Mouse (Mus musculus): ENCODE data around the gene Wrb.
"Not testable (repeated sequence)": the region's sequence is repeated elsewhere in the genome, so short reads cannot be mapped to it uniquely, and the experiment has no call there.

Gene Wrb

DNA sequence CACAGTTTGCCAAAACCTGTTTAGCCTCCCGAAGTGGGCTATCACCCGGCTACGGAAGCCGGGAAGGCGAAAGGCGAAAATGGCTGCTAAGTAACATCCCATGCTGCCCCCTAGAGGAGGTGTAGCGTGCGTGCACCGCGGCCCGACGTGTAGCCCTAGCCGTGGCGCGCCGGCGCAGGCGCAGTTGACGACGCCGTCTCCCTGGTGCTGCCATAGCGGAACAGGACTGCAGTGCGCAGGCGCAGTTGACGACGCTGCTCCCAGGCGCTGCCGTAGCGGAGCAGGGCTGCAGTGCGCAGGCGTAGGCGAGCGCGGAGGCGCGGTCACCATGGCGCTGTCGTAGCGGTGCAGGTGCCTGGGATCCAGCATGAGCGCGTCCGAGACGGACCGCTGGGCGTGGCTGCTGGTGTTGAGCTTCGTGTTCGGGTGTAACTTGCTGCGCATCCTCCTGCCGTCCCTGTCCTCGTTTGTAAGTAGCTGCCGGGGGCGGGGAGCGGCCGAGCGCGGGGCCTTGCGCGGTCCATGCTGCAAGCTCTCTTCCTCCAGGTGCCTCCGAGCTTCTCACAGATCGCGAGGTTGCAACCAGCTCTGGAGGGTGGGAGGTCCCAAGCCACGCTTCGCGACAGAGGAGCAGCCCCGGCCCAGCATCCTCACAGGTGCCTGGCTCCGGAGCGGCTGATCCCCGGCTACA is at the start of gene Wrb:
Gene Wrb (plus strand): TSS at position 298 of the 691 bp plus-strand sequence.
- DNase-seq (ENCODE audit: extremely low read depth, insufficient read length, low spot score) = peak; percentile 100

DNA sequence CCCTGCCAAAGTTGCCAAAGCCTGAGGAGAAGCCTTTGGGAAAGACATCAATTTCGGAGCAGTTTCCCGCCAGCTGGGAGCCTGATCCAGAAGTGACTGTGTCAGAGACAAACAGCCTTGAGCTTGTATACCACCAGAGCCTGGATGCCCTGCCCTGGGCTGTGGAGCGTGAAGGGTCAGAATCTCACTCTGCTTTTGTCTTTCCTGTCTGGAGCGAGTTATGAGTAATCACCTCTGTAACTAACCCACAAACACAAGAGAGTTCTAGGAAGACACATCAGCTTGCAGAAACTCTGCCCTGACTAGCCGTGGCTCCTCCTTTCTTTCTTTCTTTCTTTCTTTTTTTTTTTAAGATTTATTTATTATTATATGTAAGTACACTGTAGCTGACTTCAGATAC is 49.2 kb upstream of the Wrb start:
- peak; percentile 44 for DNase-seq (ENCODE audit: extremely low read depth, insufficient read length, low spot score)

DNA sequence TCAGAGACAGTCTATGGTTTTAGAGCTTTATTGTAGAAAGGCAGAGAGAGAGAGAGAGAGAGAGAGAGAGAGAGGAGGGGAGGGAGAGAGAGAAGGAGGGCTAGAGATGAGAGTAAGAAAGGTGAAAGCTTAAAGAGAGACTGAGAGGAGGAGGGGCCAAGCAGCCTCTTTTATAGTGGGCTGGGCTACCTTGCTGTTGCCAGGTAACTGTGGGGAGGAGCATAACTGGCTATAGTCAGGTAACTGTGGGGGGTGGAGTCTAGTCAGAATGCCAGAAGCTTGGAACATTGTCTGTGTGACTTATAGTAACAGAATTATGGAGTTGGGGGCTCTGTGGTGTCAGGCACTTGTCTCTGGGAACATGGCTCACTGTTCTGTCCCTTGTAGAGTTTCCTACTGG is 47.4 kb upstream of the Wrb start:
- DNase-seq (ENCODE audit: extremely low read depth, insufficient read length, low spot score) = not testable (repeated sequence)

DNA sequence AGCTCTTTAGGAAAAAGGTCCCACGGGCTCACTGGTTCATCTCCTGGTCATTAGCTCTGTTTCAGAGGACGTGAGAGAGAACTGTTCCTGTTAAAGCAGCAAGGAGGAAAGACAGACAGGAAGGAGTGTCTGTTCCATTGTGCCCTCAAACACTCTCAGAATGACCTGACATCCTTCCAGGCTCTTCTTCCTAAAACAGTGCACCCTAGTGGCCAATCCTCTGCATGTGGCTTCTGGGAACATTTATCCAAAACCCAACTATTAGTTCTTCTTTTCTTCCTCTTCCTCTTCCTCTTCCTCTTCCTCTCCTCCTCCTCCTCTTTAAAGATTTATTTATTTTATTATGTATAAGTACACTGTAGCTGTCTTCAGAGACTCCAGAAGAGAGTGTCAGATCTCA is 42.2 kb upstream of the Wrb start:
- DNase-seq (ENCODE audit: extremely low read depth, insufficient read length, low spot score) = no peak

DNA sequence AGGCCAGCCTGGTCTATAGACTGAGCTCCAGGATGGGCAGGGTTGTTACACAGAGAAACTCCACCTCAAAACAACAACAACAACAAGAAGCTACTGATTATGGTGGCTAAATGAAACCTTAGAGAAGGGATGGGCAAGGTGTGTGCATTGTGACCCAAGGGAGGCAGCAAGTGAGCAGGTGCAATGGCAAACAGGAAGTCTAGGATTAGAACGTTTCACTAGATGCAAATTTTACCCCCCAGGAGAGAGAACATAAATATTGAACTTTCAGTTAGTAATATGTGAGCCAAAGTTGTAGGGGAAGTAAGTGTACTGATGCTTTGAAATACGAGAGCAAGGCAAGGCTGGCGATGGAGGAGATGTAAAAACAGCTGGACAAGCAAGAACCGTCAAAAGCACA is 35.5 kb upstream of the Wrb start:
- no peak for DNase-seq (ENCODE audit: extremely low read depth, insufficient read length, low spot score)

DNA sequence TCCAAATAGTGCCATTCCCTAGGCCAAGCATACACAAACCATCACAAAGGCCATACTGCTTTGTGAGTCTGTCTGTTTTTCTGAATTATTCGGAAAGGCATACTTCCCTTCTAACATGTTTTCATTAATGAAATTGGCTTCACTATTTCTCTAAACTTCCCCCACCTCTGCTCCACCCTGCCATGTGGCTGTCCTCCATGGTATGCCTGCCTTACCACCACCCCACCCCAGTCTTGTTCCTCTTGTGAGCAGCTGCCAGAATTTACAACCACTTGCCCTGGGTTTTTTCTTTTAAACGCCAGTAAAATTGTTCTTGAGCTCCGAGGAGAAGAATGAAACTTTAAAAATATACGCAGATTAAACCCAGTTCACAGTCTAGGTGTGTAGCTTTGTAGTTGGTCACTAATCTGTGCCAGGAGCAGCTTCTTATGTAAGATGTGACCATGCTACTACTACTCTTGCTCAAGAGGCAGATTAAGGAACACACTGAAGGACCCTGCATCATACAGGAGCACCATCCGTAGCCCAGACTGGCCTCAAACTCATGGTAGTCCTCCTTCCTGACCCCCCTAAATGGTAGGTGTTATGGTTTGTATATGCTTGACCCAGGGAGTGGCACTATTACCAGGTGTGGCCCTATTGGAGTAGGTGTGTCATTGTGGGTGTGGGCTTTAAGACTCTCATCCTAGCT is 34.4 kb upstream of the Wrb start:
- no peak for DNase-seq (ENCODE audit: extremely low read depth, insufficient read length, low spot score)

DNA sequence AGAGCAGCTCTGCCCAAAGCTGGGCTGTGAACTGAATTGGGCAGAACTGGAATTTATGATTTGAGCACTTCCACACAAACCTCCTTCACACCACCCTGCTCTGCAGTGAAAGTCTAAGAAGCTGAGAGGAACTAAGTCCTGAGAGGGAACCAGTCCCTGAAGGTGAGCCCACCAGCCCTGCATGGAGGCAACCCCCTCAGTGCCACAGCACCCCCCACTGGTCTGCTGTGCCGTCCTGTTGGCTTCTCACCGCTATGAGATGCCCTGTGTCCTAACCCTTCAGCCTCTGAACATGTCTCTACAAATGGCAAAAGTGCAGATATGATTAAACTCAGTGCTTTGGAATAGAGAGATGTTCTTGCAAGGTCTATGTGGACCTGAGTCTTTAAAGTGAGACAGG is 32.4 kb upstream of the Wrb start:
- DNase-seq (ENCODE audit: extremely low read depth, insufficient read length, low spot score) = no peak

DNA sequence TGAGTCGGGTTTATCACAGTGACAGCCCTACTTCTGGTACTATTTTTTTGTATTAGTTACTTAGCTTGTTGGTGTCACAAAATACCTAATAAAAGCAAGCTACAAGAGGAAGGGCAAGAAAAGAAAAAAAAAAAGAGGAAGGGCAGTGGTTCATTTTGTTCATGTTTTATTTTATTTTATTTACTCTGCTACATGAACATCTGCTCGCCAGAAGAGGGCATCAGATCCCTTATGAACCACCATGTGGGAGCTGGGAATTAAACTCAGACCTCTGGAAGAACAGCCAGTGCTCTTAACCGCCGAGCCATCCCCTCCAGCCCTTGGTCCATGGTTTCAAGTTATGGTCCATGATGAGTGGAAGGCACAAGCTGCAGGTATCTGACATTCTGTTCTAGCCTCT is 30.5 kb upstream of the Wrb start:
- DNase-seq (ENCODE audit: extremely low read depth, insufficient read length, low spot score) = no peak

DNA sequence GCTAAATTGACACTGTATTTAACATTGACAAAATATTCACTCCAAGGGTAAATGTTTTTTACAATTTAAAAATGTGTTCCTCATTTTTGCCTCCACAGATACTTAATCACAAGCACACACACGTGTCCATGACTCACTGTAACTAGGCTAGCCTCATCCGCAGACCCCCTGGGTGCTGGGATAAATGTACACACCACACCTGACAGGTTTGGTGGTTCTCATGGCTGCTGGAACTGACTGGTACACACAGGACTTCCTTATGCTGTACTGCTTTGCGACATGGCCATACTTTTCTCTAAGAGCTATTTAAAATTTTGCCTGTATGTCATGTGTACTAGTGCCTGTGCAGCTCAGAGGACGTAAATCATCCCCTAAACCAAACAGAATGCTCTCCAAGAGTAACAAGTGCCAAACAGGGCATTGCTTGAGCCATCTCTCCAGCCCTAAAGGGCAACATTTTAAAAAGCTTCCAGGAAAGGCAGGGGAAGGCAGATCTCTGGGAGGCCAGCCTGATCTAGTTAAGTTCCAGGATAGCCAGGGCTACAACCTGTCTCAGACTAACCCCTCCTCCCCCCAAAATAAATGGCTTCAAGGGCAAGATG is 25.1 kb upstream of the Wrb start:
- DNase-seq (ENCODE audit: extremely low read depth, insufficient read length, low spot score) = no peak

DNA sequence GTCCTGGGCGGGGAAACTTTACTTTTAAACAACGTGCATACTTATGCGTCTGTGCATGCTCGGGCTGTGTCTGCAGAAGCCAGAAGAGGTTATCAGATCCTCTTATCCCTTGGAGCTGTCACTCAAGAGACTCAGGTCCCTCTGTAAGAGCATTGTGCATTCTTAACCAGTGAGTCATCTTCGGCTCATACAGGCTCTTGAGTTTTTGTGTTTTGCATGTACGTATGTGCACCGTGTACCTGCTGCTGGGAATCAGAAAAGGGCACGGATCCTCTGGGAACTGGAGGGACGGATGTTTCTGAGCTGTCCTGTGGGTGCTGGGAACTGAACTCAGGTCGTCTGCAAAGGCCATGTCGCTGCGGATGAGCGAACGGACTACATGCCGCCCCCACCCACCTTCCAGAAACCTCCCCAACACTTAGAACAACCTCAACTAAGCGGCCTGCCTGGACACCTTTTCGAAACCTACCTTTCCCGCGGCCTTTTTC is 18.5 kb upstream of the Wrb start:
- DNase-seq (ENCODE audit: extremely low read depth, insufficient read length, low spot score) = peak; percentile 78

DNA sequence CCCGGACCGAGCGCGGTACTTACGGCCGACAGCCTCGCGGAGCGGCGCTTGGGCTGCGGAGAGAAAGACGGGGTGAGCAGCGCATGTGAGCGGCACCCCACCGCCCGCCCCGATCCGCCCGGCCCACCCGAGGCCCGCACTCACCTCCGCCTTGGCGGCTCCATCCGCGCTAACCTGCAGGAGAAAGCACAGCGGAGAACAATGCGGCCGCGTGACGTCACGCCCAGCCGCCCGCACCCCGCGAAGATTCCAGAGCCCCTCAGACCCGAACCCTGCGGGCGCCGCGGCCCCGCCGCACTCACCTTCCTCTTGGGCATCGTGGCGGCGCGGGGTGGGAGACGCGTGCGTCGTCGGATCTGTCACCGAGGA is 17.9 kb upstream of the Wrb start:
- peak; percentile 76 for DNase-seq (ENCODE audit: extremely low read depth, insufficient read length, low spot score)

DNA sequence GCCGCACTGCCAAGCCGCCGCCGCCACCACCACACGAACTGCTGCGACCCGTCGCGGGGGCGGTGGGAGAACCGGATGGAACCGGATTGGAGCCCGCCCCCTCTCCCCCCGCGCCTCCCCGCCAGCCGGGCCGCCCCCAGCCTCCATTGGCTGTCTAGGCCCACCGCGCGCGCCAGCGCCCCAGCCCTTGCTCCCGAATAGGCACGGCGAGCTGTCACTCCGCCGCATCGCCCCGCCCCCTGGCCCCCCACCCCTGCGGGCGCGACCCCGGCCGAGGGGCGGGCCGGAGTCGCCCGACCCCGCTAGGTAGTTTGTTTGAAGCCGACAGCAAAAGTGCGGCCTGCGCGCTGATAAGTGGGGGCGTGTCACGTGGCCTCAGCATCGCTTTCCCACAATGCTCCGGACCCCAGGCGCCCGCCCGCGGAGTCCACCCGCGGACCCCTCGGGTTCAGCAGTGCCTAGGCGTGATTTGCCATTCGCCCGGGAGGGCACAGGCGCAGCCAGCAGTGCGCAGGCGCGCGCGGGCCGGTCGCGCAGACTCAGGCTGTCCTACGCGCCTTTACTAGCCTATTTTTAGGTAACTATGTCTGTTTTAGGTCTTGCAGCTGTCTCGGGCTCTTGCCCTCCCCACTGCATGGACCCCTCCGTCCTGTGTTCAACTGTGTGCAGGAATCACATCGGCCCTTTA is 17.4 kb upstream of the Wrb start, which contains the start of gene Hmgn1:
Gene Hmgn1 (minus strand): TSS at position 73 of the 688 bp plus-strand sequence.
- DNase-seq (ENCODE audit: extremely low read depth, insufficient read length, low spot score) = peak; percentile 95

DNA sequence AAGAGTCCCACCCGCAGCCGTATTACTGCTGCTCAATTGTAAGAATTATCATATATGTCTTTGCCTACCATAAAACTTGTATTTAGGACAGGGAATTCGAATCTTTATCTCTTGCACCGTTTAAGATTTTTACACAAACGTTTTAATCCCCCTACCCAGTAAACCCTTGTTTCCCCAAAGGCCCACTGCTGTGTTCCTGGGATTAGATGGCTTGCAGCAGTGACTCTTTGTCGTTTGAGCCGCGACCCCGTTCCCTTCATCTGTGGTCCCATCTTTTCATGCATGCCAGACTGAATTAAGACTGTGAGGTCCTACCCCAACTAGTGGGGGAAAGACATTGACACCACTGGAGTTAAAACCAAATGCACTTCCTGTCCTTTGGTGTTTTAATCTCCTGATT is 16.7 kb upstream of the Wrb start:
- DNase-seq (ENCODE audit: extremely low read depth, insufficient read length, low spot score) = no peak

DNA sequence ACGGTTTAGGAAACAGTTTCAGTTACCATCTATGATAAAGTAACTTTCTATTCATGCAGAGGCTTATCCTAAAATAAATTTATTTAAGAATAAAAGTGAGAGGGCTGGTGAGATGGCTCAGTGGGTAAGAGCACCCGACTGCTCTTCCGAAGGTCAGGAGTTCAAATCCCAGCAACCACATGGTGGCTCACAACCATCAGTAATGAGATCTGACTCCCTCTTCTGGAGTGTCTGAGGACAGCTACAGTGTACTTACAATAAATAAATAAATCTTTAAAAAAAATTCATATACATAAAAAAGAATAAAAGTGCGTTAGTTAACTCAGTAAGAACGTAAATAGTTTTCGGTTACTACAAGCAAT is 478 bp upstream of the Wrb start:
- DNase-seq (ENCODE audit: extremely low read depth, insufficient read length, low spot score) = not testable (repeated sequence)

DNA sequence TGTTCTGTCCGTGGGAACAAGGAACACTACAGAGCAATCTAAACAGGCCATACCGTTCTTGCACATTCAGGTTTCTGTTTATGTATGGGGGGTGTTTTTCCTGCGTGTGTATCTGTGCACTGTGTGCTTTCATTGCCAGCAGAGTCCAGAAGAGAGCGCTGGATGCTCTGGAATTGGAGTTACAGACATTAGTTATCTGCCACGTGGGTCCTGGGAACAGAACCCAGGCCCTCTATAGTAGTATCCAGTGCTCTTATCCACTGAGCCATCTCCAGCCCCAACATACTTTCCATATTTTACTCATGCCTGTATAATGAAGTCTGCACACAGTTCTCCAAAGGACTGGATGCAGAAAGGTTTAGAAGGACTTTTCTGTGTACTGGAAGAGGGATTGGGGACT is 607 bp downstream of the Wrb start:
- no peak for DNase-seq (ENCODE audit: extremely low read depth, insufficient read length, low spot score)

DNA sequence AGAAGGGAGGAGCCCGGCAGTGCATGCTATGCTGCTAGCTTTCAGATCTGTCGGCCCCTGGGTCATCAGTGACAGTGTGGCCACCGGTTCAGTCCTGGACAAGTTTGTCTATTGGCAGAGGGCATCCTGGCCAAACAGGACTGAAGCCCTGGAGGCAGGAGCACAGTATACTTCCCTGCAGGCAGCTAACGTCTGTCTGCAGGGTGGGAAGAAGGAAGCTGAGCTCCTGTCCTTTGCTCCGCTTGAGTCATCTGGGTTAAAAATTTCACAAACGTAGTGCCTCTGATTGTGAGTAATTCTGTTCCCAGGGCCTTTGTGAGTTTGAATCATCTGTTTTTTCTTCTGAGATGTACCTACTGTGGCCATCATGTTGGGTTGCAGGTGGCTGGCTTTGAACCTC is 3.6 kb downstream of the Wrb start:
- DNase-seq (ENCODE audit: extremely low read depth, insufficient read length, low spot score) = peak; percentile 34

DNA sequence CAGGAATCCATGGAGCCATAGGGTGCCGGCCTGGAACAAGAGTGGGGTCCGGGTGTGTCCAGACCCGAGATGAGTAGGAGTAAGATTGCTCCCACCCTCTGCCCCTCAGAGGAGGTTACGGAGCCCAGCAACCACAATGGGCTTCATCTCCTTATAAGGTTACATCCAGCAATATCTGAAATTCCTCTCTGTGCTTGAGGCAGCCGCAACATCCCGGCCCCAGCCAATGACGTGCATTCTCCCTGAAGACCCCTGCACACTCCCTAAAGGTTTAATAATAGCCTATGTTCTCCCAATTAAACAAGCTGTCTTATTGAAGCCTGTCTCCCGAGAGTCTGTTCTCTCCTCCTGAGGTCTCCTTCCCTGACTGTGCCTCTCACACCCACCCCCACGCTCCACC is 4.1 kb downstream of the Wrb start:
- DNase-seq (ENCODE audit: extremely low read depth, insufficient read length, low spot score) = no peak

DNA sequence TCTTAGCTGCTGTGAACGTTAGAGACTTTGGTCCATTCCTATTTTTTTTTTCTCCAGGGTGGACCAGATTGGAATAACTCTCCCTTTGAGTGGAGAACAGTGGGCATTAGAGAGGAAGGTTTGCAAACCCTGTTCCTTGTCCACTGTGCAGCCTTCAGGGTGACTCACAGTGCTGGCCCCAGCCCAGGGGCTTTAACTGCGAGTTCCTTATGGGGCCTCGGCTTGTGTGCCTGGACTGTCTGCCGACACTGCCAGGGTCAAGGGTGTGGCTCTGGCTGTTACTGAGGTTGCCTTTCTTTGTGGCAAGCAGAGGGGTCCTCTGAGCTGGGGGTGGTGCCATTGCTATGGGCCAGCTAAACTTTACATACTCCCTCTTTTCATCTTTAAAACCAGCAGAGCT is 5.8 kb downstream of the Wrb start:
- peak; percentile 55 for DNase-seq (ENCODE audit: extremely low read depth, insufficient read length, low spot score)

DNA sequence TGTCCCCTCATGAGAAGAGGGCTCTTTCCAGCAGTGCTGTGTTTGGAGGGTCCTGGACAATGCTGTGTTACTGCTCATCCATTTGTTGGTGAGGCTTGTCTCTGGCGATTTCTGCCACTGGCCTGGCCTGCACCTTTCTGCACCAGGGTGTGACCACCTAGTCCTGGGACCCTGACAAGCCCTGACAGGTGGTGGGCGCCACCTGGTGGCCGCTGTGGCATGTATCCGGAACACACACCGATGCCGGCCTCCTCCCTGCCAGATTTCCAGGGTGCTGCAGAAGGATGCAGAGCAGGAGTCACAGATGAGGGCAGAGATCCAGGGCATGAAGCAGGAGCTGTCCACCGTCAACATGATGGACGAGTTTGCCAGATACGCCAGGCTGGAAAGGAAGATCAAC is 6.3 kb downstream of the Wrb start:
- DNase-seq (ENCODE audit: extremely low read depth, insufficient read length, low spot score) = peak; percentile 72

DNA sequence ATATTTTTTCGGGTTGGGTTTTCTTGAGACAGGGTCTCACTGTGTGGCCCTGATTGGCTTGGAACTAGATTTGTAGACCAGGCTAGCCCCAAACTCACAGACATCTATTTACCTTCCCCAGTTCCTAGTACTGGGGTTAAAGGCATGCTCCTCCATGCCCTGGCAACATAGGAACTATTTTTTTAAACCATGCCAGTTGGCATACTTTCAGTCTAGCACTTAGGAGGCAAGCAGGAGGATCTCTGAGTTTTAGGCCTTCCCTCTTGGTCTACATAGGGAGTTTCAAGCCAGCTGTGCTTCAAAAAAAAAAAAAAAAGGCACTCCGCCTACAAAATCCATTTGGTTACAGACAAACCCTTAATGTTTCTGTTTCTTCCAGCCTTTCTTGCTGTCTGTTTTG is 9.3 kb downstream of the Wrb start:
- DNase-seq (ENCODE audit: extremely low read depth, insufficient read length, low spot score) = no peak

DNA sequence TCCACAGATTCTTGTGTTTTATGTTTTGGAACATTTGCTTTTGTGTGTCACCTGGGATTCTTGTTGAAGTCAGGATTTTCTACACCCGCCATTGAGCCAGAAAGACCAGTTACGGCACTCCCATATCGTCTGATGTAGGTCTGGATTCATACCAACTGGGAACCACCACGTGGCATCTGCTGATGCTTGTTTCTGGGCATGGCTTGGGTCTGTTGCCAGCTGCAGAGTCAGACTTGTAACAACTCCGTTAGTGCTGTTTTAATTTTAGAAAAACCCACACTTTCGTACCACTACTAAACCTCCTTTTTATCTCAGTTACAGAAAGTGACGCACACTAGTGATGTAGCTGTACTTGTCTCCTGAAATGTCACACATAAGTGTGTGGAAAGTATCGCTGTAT is 10.8 kb downstream of the Wrb start:
- no peak for DNase-seq (ENCODE audit: extremely low read depth, insufficient read length, low spot score)
